Mouse (Mus musculus) lung, embryonic 16.5 days (tissue): ENCODE results near the gene Limch1. TPM values are rescaled to one million over a fixed set of nuclear protein-coding genes. Genes with fewer than 3 reads are reported as not detected.

Experiments used
- ATAC-seq: fragments of 200-750 bp; cut with Nextera tagmentation; 2 replicates; pipeline ENCODE4 v1.8.0; 2017; ENCODE audit warnings: low read depth, mild to moderate bottlenecking, moderate library complexity
- H3K27ac ChIP-seq: fragments of 300-500 bp; sonication (generic); 2 replicates; pipeline ENCODE4 v1.5.1; 2014; ENCODE audit warnings: mild to moderate bottlenecking, control low read depth, low read length
- H3K27me3 ChIP-seq: fragments of 300-500 bp; sonication (generic); 2 replicates; pipeline ENCODE4 v1.6.1; 2014; ENCODE audit warnings: low read depth, low read length, mixed read lengths; ENCODE audit not compliant: control insufficient read depth, insufficient read depth
- H3K36me3 ChIP-seq: fragments of 300-500 bp; sonication (generic); 2 replicates; pipeline ENCODE4 v1.6.1; 2014; ENCODE audit warnings: low read length; ENCODE audit not compliant: control insufficient read depth, insufficient read depth
- H3K4me1 ChIP-seq: fragments of 300-500 bp; sonication (generic); replicated peaks from 2 replicates; pipeline ENCODE4 v1.6.1; 2014; ENCODE audit warnings: low read length, mixed read lengths; ENCODE audit not compliant: control insufficient read depth, insufficient read depth
- H3K4me2 ChIP-seq: fragments of 300-500 bp; sonication (generic); 2 replicates; pipeline ENCODE4 v1.6.1; 2014; ENCODE audit warnings: low read depth, low read length, control low read depth
- H3K4me3 ChIP-seq: fragments of 300-500 bp; sonication (generic); 2 replicates; pipeline ENCODE4 v1.5.1; 2014; ENCODE audit warnings: mild to moderate bottlenecking, low read length, control low read depth
- H3K9ac ChIP-seq: fragments of 300-500 bp; sonication (generic); 2 replicates; pipeline ENCODE4 v1.6.1; 2014; ENCODE audit warnings: low read length, control low read depth
- H3K9me3 ChIP-seq: fragments of 300-500 bp; sonication (generic); 2 replicates; pipeline ENCODE4 v1.6.1; 2016; ENCODE audit warnings: low read length; ENCODE audit not compliant: control insufficient read depth
- WGBS: fragments of 180-500 bp; shearing (Covaris S2); extraction: QIAGEN DNeasy Blood & Tissue Kit; methylation state at CpG from one replicate; pipeline ENCODE4 v1.1.7; 2014; 5-methylcytosine and 5-hydroxymethylcytosine counted together
- polyA plus RNA-seq: library from polyadenylated mRNA; unstranded; fragments of >200 nt; fragmentation: Nextera tagmentation; extraction: Ambion mirVana; gene quantifications from 2 replicates; pipeline ENCODE4 v1.2.1, GENCODE M21; 2015

Limch1 gene
- polyA plus RNA-seq, 1 experiment from 2014 or later: 97.4 TPM

DNA sequence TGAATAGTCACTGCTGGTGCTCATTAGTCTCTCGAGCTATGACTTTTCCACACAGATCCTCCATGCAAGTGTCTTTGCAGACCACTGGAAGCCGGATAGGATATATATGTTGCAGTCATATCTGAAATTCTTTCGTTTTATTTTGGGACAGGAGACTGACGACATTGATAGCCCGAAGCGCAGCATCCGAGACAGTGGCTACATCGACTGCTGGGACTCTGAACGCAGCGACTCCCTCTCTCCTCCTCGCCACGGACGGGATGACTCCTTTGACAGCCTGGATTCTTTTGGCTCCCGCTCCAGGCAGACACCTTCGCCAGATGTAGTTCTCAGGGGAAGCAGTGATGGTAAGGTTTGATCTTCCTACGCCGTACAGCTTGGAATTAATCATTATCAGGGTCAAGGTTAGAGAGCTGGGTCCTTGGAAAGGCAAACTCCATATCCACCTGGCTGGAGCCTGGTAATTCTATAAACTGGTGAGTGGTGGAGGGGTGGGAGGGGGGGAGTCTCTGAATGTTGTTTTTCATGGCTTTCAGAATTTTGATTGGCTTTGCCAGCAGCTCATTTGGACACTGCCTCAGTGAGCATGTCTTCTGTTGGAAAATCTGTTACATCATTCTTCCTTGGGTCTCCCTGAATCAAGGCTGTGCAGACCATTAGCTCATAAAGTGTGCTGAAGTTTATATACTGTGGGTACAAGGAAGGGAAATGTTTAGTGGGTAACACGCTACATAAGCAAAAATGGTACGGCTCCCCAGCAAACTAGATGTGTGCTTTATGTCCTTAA is 223.5 kb downstream of the Limch1 start:
- WGBS: 50% methylated on average over 19 of the region's 19 CpGs
- peaks cover 25% of the 10 kb centered on the region for H3K4me1 ChIP-seq
- H3K4me2 ChIP-seq: peak overlapping the region; percentile 58
- no peak overlapping the region for H3K9ac ChIP-seq
- peak overlapping the region; percentile 32 for H3K4me3 ChIP-seq
- peaks cover 4% of the 10 kb centered on the region; the same call in 1 of the 2 replicates for H3K36me3 ChIP-seq
- H3K27me3 ChIP-seq: no peaks in the 10 kb centered on the region
- no peaks in the 10 kb centered on the region for H3K9me3 ChIP-seq
- ATAC-seq: no peak
- H3K27ac ChIP-seq: peak overlapping the region; percentile 70

DNA sequence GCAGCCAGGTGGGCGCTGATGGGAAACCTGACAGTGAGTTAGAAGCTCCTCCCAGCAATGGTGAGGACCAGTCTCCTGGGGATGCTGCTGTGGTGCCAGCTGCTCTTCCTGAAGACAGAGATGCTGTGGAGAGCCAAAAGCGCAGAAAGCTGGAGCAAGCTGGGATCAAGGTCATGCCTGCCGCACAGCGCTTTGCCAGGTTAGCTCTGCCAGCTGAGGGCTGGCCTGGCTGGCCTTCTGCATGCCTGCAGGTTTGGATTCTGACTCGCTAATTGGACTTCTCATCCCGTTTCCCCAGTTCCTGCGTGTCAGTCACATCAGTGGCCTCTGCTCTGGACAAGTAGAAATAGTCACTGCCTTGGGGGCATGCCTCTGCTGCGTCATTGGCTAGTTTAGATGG is 230.0 kb downstream of the Limch1 start:
- peaks cover 16% of the 10 kb centered on the region for H3K36me3 ChIP-seq
- WGBS: 91% methylated on average over 8 of the region's 8 CpGs
- no peak overlapping the region for H3K9ac ChIP-seq
- no peak overlapping the region for H3K27ac ChIP-seq
- H3K4me2 ChIP-seq: no peak overlapping the region
- no peak overlapping the region for H3K4me3 ChIP-seq
- no peak for ATAC-seq
- no peaks in the 10 kb centered on the region for H3K27me3 ChIP-seq
- H3K4me1 ChIP-seq: peaks cover 9% of the 10 kb centered on the region; the same call in 1 of the 2 replicates
- no peaks in the 10 kb centered on the region for H3K9me3 ChIP-seq

DNA sequence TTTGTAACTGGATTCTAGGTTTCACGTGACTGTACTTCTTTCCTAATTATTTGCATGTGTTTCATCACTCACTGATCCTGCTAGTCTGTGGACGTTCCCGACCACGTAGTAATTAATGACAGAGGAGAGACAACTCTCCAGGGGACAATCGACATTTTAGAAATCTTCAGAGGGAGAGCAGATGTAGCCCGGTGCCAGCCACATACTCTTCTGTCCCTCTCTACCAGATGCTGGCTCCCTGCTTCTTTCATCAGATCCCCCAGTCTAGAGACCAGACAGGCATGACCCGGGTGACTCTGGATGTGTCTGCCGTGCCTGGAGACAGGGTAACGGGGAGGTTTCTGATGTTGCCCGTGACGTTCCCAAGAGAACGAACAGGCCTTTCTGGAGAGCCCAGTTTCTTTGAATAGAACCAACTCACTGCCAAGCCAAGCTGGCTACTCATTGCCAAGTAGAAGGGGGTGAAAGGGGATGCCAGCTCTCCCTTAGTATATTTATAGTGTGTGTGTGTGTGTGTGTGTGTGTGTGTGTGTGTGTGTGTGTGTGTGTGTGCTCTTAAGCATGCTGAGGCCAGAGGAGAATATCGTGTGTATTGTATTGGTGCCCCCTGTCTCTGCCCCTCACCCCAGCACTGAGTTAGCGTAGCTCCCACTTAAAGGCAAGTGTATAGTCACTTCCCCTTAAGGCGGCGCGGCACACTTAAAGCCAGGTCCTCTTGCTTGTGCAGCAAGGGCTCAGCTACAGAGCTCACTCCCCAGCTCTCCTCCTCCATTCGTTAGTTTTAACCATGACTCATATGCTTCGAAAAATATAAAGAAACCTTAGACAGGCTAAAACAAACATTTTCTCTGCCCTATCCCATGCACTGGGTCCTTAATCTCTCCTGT is 233.9 kb downstream of the Limch1 start:
- Histone ChIP-seq H3K9me3 (no peaks in the 10 kb centered on the region), H3K36me3 (peaks cover 14% of the 10 kb centered on the region), H3K9ac (no peak overlapping the region), H3K4me1 (peaks cover 4% of the 10 kb centered on the region; the same call in 1 of the 2 replicates), H3K27me3 (no peaks in the 10 kb centered on the region), H3K4me3 (no peak overlapping the region), H3K4me2 (no peak overlapping the region), H3K27ac (peak overlapping the region; percentile 47)
- peak; percentile 95 for ATAC-seq
- 36% methylated on average over 19 of the region's 19 CpGs for WGBS

DNA sequence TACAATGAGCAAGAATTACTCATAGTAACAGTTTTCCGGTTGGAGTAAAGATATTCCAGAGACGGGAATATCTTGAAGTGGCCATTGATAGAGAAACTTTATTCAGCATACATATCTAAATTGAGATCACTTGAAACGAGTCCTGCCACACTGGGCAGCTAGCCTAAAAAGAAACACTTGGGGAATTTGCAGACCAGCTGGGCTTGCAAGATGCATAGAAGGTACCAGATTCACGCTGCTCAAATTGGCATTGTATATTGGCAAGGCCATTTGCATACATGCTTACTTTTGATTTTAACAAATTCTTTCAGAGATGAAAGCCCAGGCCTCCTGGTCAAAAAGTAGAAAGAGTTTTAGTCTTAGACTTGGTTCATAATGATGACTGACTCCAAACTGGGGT is 235.2 kb downstream of the Limch1 start:
- ATAC-seq: no peak
- Histone ChIP-seq H3K4me2 (no peak overlapping the region), H3K4me1 (peaks cover 4% of the 10 kb centered on the region; the same call in 1 of the 2 replicates), H3K27ac (peak overlapping the region; percentile 9; the same call in 1 of the 2 replicates), H3K9ac (no peak overlapping the region), H3K27me3 (no peaks in the 10 kb centered on the region), H3K4me3 (no peak overlapping the region), H3K9me3 (no peaks in the 10 kb centered on the region), H3K36me3 (peaks cover 7% of the 10 kb centered on the region)
- 55% methylated on average over 4 of the region's 4 CpGs for WGBS

DNA sequence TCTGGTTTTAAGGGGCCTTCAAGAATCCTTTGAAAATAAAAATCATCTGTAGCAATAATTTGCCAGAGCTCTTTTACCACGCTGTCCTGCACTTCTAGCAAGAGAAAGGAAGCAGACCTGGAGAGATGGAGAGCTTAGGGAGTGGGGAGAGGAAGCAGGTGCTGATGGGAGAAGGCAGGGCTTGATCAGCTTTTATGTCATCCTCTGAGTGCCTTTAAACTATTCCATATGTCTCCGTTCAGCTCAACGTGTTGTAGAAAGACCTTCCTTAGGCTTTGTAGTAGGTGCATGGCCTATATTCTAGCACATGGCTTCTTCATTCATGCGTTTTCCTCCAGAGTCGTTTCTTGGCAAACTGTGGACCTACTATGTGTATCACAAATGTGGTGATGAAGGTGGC is 237.5 kb downstream of the Limch1 start:
- Histone ChIP-seq H3K27me3 (no peaks in the 10 kb centered on the region), H3K4me3 (no peak overlapping the region), H3K4me2 (no peak overlapping the region), H3K4me1 (peaks cover 4% of the 10 kb centered on the region; the same call in 1 of the 2 replicates), H3K9me3 (no peaks in the 10 kb centered on the region), H3K9ac (no peak overlapping the region), H3K27ac (no peak overlapping the region), H3K36me3 (no peaks in the 10 kb centered on the region)
- no peak for ATAC-seq
- 75% methylated on average over 5 of the region's 5 CpGs for WGBS

DNA sequence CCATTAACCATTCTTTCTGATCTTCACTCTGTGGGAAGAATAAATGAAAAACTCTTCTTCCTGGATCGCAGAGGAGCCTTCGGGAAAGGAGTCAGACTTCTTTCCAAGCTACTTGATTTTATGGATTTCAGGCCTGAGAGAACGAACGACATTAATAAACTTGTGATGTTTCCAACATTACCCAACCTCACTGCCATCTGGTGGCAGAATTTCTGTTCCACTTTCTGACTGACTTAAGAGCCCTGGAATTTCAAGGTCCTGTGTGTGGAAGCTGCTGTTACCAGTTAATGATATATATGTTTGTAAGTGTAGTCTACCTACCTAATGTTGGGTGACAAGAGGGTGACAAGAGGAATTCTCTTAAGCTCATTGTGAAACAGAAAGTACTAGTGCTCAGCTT is 243.3 kb downstream of the Limch1 start:
- H3K4me2 ChIP-seq: no peak overlapping the region
- no peaks in the 10 kb centered on the region for H3K9me3 ChIP-seq
- no peak overlapping the region for H3K9ac ChIP-seq
- no peak overlapping the region for H3K27ac ChIP-seq
- no peak for ATAC-seq
- H3K36me3 ChIP-seq: 0 out of 2 replicates have a peak, but pooled peaks cover 7% of the 10 kb centered on the region
- WGBS: 61% methylated on average over 4 of the region's 4 CpGs
- no peak overlapping the region for H3K4me3 ChIP-seq
- no peaks in the 10 kb centered on the region for H3K4me1 ChIP-seq
- H3K27me3 ChIP-seq: no peaks in the 10 kb centered on the region

DNA sequence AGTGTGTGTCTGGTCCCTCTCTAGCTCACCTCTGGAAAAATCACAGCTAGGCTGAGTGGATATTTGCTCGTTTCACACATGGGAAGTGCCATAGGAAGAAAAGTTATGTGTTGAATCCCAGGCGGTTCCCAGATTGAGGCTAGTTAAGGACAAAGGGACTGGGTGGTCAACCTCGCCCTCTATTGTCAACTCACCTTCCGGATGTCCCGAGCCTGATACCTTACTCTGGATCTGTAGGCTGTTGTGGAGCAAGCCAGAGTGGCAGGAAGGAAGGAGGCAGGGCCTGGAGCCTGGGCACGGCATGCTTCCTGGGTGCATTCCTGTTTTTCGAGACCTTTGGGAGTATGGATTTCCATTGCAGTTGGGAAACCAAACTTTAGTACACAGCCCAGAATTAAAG is 243.9 kb downstream of the Limch1 start:
- no peak overlapping the region for H3K27ac ChIP-seq
- H3K36me3 ChIP-seq: 0 out of 2 replicates have a peak, but pooled peaks cover 7% of the 10 kb centered on the region
- no peaks in the 10 kb centered on the region for H3K4me1 ChIP-seq
- ATAC-seq: no peak
- H3K9me3 ChIP-seq: no peaks in the 10 kb centered on the region
- H3K27me3 ChIP-seq: no peaks in the 10 kb centered on the region
- H3K4me3 ChIP-seq: no peak overlapping the region
- 71% methylated on average over 7 of the region's 7 CpGs for WGBS
- no peak overlapping the region for H3K4me2 ChIP-seq
- H3K9ac ChIP-seq: no peak overlapping the region

DNA sequence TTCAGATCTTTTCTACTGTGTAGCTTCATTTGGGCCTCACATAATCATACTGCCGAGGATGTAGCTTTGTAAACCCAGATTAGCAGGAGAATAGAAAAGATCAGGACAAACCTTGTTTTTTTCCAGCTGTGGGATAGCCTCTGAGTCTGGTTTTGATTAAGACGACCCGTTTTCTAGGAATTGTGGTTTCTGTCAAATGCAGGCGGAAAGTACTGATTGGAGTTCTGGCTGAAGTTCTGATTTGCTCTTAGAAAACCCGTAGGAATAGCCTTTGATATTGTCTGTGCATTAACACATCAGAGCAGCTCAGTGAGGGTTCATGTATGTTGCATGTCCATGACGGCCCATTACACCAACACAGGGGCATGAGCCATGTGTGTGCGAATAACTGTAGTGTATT is 246.8 kb downstream of the Limch1 start:
- H3K4me2 ChIP-seq: no peak overlapping the region
- no peaks in the 10 kb centered on the region for H3K9me3 ChIP-seq
- no peak for ATAC-seq
- H3K4me1 ChIP-seq: peaks cover 9% of the 10 kb centered on the region; the same call in 1 of the 2 replicates
- no peak overlapping the region for H3K9ac ChIP-seq
- no peak overlapping the region for H3K4me3 ChIP-seq
- no peak overlapping the region for H3K27ac ChIP-seq
- H3K36me3 ChIP-seq: 0 out of 2 replicates have a peak, but pooled peaks cover 7% of the 10 kb centered on the region
- H3K27me3 ChIP-seq: no peaks in the 10 kb centered on the region
- 86% methylated on average over 7 of the region's 7 CpGs for WGBS

DNA sequence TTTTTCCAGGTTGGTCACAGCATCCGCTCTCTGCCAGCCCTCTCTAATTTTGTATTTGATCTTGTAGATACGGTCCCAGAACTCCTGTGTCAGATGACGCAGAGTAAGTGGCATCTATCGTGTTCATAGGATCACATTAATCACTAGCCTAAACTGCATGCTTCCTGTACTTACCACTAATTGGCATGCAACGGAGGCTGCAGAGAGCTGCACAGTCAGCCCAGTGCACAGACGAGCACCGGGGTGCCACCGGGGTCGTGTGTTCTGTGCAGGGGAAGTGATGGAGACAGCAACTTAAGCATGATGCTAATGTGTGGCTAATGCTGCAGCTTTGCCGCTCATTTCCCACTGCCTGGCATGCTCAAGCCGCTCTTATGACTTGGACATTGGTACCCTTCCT is 247.4 kb downstream of the Limch1 start:
- ATAC-seq: no peak
- Histone ChIP-seq H3K9me3 (no peaks in the 10 kb centered on the region), H3K4me3 (no peak overlapping the region), H3K27ac (no peak overlapping the region), H3K4me2 (no peak overlapping the region), H3K9ac (no peak overlapping the region), H3K36me3 (0 out of 2 replicates have a peak, but pooled peaks cover 7% of the 10 kb centered on the region), H3K27me3 (no peaks in the 10 kb centered on the region), H3K4me1 (peaks cover 11% of the 10 kb centered on the region; the same call in 1 of the 2 replicates)
- 78% methylated on average over 11 of the region's 11 CpGs for WGBS
